Mouse (Mus musculus) heart, postnatal 0 days (tissue): Measurements from ENCODE around the gene Clcn6. TPM values are rescaled to one million over a fixed set of nuclear protein-coding genes. Genes with fewer than 3 reads are reported as not detected.

Experiments
- ATAC-seq: fragments of 200-750 bp; cut with Nextera tagmentation; 2 replicates; pipeline ENCODE4 v1.8.0; 2017; ENCODE audit warnings: low read depth, moderate number of reproducible peaks, moderate library complexity; ENCODE audit not compliant: insufficient read depth
- DNase-seq: peaks from one replicate; pipeline ENCODE4 v3.0.0-alpha.2; 2016; ENCODE audit warnings: low spot score
- H3K27ac ChIP-seq: fragments of 300-500 bp; sonication (generic); 2 replicates; pipeline ENCODE4 v1.5.1; 2014; ENCODE audit warnings: low read depth, mild to moderate bottlenecking
- H3K27me3 ChIP-seq: fragments of 300-500 bp; sonication (generic); 2 replicates; pipeline ENCODE4 v1.6.1; 2014; ENCODE audit warnings: low read length, mixed read lengths; ENCODE audit not compliant: control insufficient read depth, insufficient read depth
- H3K36me3 ChIP-seq: fragments of 300-500 bp; sonication (generic); replicated peaks from 2 replicates; pipeline ENCODE4 v1.6.1; 2014; ENCODE audit warnings: low read length, mixed read lengths; ENCODE audit not compliant: control insufficient read depth, insufficient read depth
- H3K4me1 ChIP-seq: fragments of 300-500 bp; sonication (generic); 2 replicates; pipeline ENCODE4 v1.6.1; 2014; ENCODE audit warnings: antibody characterized with exemption; ENCODE audit not compliant: control insufficient read depth, insufficient read depth
- H3K4me2 ChIP-seq: fragments of 300-500 bp; sonication (generic); 2 replicates; pipeline ENCODE4 v1.6.1; 2014; ENCODE audit warnings: low read depth, mild to moderate bottlenecking, low read length, moderate library complexity
- H3K4me3 ChIP-seq: fragments of 300-500 bp; sonication (generic); 2 replicates; pipeline ENCODE4 v1.5.1; 2014; ENCODE audit warnings: low read depth, low read length
- H3K9ac ChIP-seq: fragments of 300-500 bp; sonication (generic); replicated peaks from 2 replicates; pipeline ENCODE4 v1.6.1; 2014; ENCODE audit warnings: low read depth, low read length, mixed read lengths
- H3K9me3 ChIP-seq: fragments of 300-500 bp; sonication (generic); replicated peaks from 2 replicates; pipeline ENCODE4 v1.6.1; 2016; ENCODE audit warnings: low read length; ENCODE audit not compliant: control insufficient read depth
- CTCF ChIP-seq: IDR thresholded peaks from 2 replicates; pipeline ENCODE4 v1.5.1; 2016; ENCODE audit warnings: antibody characterized with exemption, control low read depth, low read depth
- EP300 ChIP-seq: IDR thresholded peaks from 2 replicates; pipeline ENCODE4 v1.6.1; 2016; ENCODE audit warnings: antibody characterized with exemption, low read depth
- WGBS: fragments of 180-500 bp; shearing (Covaris S2); extraction: QIAGEN DNeasy Blood & Tissue Kit; methylation state at CpG from one replicate; pipeline ENCODE4 v1.1.7; 2014; 5-methylcytosine and 5-hydroxymethylcytosine counted together
- polyA plus RNA-seq: library from polyadenylated mRNA; unstranded; fragments of >200 nt; fragmentation: Nextera tagmentation; extraction: Ambion mirVana; gene quantifications from 2 replicates; pipeline ENCODE4 v1.2.1, GENCODE M21; 2015
- total RNA-seq: library from RNA; depleted of rRNA; stranded (reverse); fragments of >200 nt; gene quantifications from 2 replicates; pipeline ENCODE4 v1.2.3, GENCODE M21; 2014; ENCODE audit warnings: low replicate concordance

Gene Clcn6
- total and polyA plus RNA-seq, 2 experiments from 2014 or later, result 4.3 to 14.7 TPM

GRCm38 (mm10) chr4:148065702-148066400 is 27.2 kb upstream of the Clcn6 start:
- TF ChIP-seq EP300 (no peak), CTCF (no peak)
- Histone ChIP-seq H3K4me3 (no peak overlapping the region), H3K27ac (no peak overlapping the region), H3K9me3 (no peaks in the 10 kb centered on the region), H3K4me2 (no peak overlapping the region), H3K9ac (no peak overlapping the region), H3K36me3 (no peaks in the 10 kb centered on the region), H3K27me3 (no peaks in the 10 kb centered on the region), H3K4me1 (peaks cover 11% of the 10 kb centered on the region)
- peak; percentile 39 for ATAC-seq
- 55% methylated on average over 6 of the region's 6 CpGs for WGBS
- DNase-seq, result no peak

GRCm38 (mm10) chr4:148061086-148061480 is 22.5 kb upstream of the Clcn6 start:
- H3K4me2 ChIP-seq, result no peak overlapping the region
- H3K4me1 ChIP-seq, result peaks cover 25% of the 10 kb centered on the region
- no peak for ATAC-seq
- no peak overlapping the region for H3K27ac ChIP-seq
- no peaks in the 10 kb centered on the region for H3K9me3 ChIP-seq
- DNase-seq, result no peak
- WGBS, result 83% methylated on average over 9 of the region's 9 CpGs
- peaks cover 23% of the 10 kb centered on the region for H3K36me3 ChIP-seq
- no peaks in the 10 kb centered on the region for H3K27me3 ChIP-seq
- no peak overlapping the region for H3K4me3 ChIP-seq
- H3K9ac ChIP-seq, result no peak overlapping the region
- TF ChIP-seq EP300 (no peak), CTCF (no peak)

- no peak overlapping the region for H3K27ac ChIP-seq
- 39% methylated on average over 13 of the region's 13 CpGs for WGBS
- peaks cover 30% of the 10 kb centered on the region for H3K36me3 ChIP-seq
- ATAC-seq (0 out of 2 replicates have a peak, but pooled peaks have one; percentile 30), DNase-seq (peak; percentile 59)
- H3K9me3 ChIP-seq, result no peaks in the 10 kb centered on the region
- H3K4me3 ChIP-seq, result no peak overlapping the region
- no peak overlapping the region for H3K4me2 ChIP-seq
- H3K9ac ChIP-seq, result no peak overlapping the region
- H3K27me3 ChIP-seq, result no peaks in the 10 kb centered on the region
- TF ChIP-seq CTCF (peak; percentile 62), EP300 (no peak)
- peaks cover 23% of the 10 kb centered on the region; the same call in 1 of the 2 replicates for H3K4me1 ChIP-seq
Observed at GRCm38 (mm10) chr4:148060120-148061085, 21.8 kb upstream of the Clcn6 start.

GRCm38 (mm10) chr4:148058993-148059392 is 20.4 kb upstream of the Clcn6 start:
- TF ChIP-seq EP300, result no peak
- TF ChIP-seq CTCF, result no peak
- H3K27me3 ChIP-seq, result no peaks in the 10 kb centered on the region
- no peak overlapping the region for H3K9ac ChIP-seq
- DNase-seq (no peak), ATAC-seq (no peak)
- no peak overlapping the region for H3K27ac ChIP-seq
- WGBS, result 90% methylated on average over 6 of the region's 6 CpGs
- H3K4me2 ChIP-seq, result no peak overlapping the region
- H3K36me3 ChIP-seq, result peaks cover 44% of the 10 kb centered on the region
- H3K9me3 ChIP-seq, result no peaks in the 10 kb centered on the region
- peaks cover 23% of the 10 kb centered on the region; the same call in 1 of the 2 replicates for H3K4me1 ChIP-seq
- no peak overlapping the region for H3K4me3 ChIP-seq

GRCm38 (mm10) chr4:148058218-148058819 is 19.7 kb upstream of the Clcn6 start:
- Histone ChIP-seq H3K36me3 (peaks cover 50% of the 10 kb centered on the region), H3K4me1 (peaks cover 23% of the 10 kb centered on the region; the same call in 1 of the 2 replicates), H3K9ac (no peak overlapping the region), H3K4me3 (no peak overlapping the region), H3K27me3 (no peaks in the 10 kb centered on the region), H3K27ac (no peak overlapping the region), H3K4me2 (no peak overlapping the region), H3K9me3 (no peaks in the 10 kb centered on the region)
- TF ChIP-seq CTCF (no peak), EP300 (no peak)
- DNase-seq (no peak), ATAC-seq (no peak)
- 90% methylated on average over 9 of the region's 9 CpGs for WGBS
